ENCODE assay signal across 10 mouse cellular contexts in the genomic region with DNA sequence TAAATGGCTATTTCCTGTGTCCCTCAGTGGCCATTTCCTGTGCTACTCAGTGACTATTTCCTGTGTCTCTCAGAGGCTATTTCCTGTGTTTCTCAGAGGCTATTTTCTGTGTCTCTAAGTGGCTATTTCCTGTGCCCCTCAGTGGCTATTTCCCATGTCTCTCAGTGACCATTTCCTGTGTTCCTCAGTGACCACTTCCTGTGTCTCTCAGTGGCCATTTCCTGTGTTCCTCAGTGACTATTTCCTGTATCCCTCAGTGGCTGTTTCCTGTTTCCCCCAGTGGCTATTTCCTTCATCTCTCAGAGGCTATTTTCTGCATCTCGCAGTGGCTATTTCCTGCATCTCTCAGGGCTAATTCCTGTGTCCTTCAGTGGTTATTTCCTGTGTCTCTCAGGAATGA.
A peak's percentile ranks its signal among the peaks of the same experiment; 100 is the strongest.
DNase-seq lines count a peak whose midpoint lies in the region; ATAC-seq and TF ChIP-seq lines count a peak whose summit lies in the region.
"Had no signal": no experiment of that assay in that cellular context is flagged by ENCODE, and none has a peak within 500 bp of the region (broad histone marks: within the 10 kb centered on the region; RNA-seq: fewer than 3 reads in every experiment).

No protein-coding gene starts in this region.

- no peak overlapping the region for H3K4me2 ChIP-seq in forebrain, postnatal 0 days (ENCODE audit: low read depth)
- no peak overlapping the region for H3K4me2 ChIP-seq in forebrain, embryonic 11.5 days (ENCODE audit: low read depth, low read length, severe bottlenecking)
- H3K4me2 ChIP-seq in limb, embryonic 15.5 days, result no peak overlapping the region
- H3K4me2 ChIP-seq: midbrain, embryonic 12.5 days had no signal

- no peak for DNase-seq in forebrain, postnatal 0 days
- DNase-seq in forebrain, embryonic 11.5 days (ENCODE audit: low spot score), result no peak
- no peak for DNase-seq in limb, embryonic 10.5 days (ENCODE audit: low spot score)
- DNase-seq in spleen, adult 18-20 months, result no peak
- DNase-seq in left cerebral cortex, adult 9 months (ENCODE audit: low spot score in 2 of 2), result no peak
- DNase-seq: cerebellum, postnatal 14 days had no signal

- 0 out of 2 replicates have a peak, but pooled peaks have one; percentile 19 for ATAC-seq in forebrain, postnatal 0 days
- ATAC-seq in forebrain, embryonic 11.5 days (replicated peaks; ENCODE audit: low FRiP score), result no peak
- ATAC-seq in limb, embryonic 15.5 days (ENCODE audit: insufficient number of reproducible peaks, low FRiP score, low TSS enrichment, low read depth), result no peak
- ATAC-seq in activated CD4-positive, CD25-positive, alpha-beta regulatory T cell, adult 4 months, result peak; percentile 43
- peak; percentile 46 for ATAC-seq in inflammation-experienced regulatory T-cells, adult 6 months

- H3K4me1 ChIP-seq in forebrain, postnatal 0 days (ENCODE audit: insufficient read depth), result peaks cover 4% of the 10 kb centered on the region; the same call in 1 of the 2 replicates
- no peaks in the 10 kb centered on the region for H3K4me1 ChIP-seq in forebrain, embryonic 11.5 days (replicated peaks; ENCODE audit: control insufficient read depth, insufficient read depth, low read length)
- peaks cover 7% of the 10 kb centered on the region for H3K4me1 ChIP-seq in limb, embryonic 15.5 days
- peaks cover 21% of the 10 kb centered on the region for H3K4me1 ChIP-seq in limb, embryonic 10.5 days

- no peaks in the 10 kb centered on the region for H3K36me3 ChIP-seq in forebrain, postnatal 0 days (ENCODE audit: insufficient read depth)
- H3K36me3 ChIP-seq in forebrain, embryonic 11.5 days (ENCODE audit: control insufficient read depth, insufficient read depth, low read length), result no peaks in the 10 kb centered on the region
- H3K36me3 ChIP-seq in limb, embryonic 15.5 days, result no peaks in the 10 kb centered on the region; the same call in 1 of the 2 replicates
- peaks cover 28% of the 10 kb centered on the region for H3K36me3 ChIP-seq in limb, embryonic 10.5 days
- H3K36me3 ChIP-seq: midbrain, embryonic 12.5 days had no signal

- H3K27ac ChIP-seq in forebrain, postnatal 0 days (ENCODE audit: low read depth, low read length), result 0 out of 2 replicates have a peak overlapping the region, but pooled peaks have one; percentile 21
- no peak overlapping the region for H3K27ac ChIP-seq in forebrain, embryonic 11.5 days (ENCODE audit: low read depth, low read length)
- peak overlapping the region; percentile 18 for H3K27ac ChIP-seq in limb, embryonic 15.5 days
- no peak overlapping the region for H3K27ac ChIP-seq in limb, embryonic 10.5 days
- H3K27ac ChIP-seq: midbrain, embryonic 12.5 days had no signal

- 100% methylated on average over 1 of the region's 1 CpGs for WGBS in forebrain, postnatal 0 days
- 93% methylated on average over 1 of the region's 1 CpGs for WGBS in forebrain, embryonic 11.5 days
- 90% methylated on average over 1 of the region's 1 CpGs for WGBS in limb, embryonic 15.5 days
- WGBS in limb, embryonic 10.5 days, result 92% methylated on average over 1 of the region's 1 CpGs

- TF ChIP-seq CTCF in forebrain, postnatal 0 days (IDR thresholded peaks at IDR 0.05; ENCODE audit: low read depth), result no peak

- no peaks in the 10 kb centered on the region for H3K27me3 ChIP-seq in forebrain, postnatal 0 days (ENCODE audit: insufficient read depth, low read length)
- H3K27me3 ChIP-seq in forebrain, embryonic 11.5 days (ENCODE audit: control insufficient read depth, insufficient read depth, low read length), result no peaks in the 10 kb centered on the region
- no peaks in the 10 kb centered on the region for H3K27me3 ChIP-seq in limb, embryonic 15.5 days
- H3K27me3 ChIP-seq in limb, embryonic 10.5 days (ENCODE audit: low read depth, poor library complexity, severe bottlenecking), result no peaks in the 10 kb centered on the region
- H3K27me3 ChIP-seq: midbrain, embryonic 12.5 days had no signal

- no peaks in the 10 kb centered on the region for H3K9me3 ChIP-seq in forebrain, postnatal 0 days (ENCODE audit: low read length)
- no peaks in the 10 kb centered on the region for H3K9me3 ChIP-seq in forebrain, embryonic 11.5 days (ENCODE audit: control insufficient read depth, low read length)
- no peaks in the 10 kb centered on the region for H3K9me3 ChIP-seq in limb, embryonic 15.5 days
- H3K9me3 ChIP-seq in limb, embryonic 10.5 days (replicated peaks), result no peaks in the 10 kb centered on the region
- H3K9me3 ChIP-seq: midbrain, embryonic 12.5 days had no signal

- no peak overlapping the region for H3K9ac ChIP-seq in forebrain, postnatal 0 days
- no peak overlapping the region for H3K9ac ChIP-seq in forebrain, embryonic 11.5 days (ENCODE audit: low read length)
- no peak overlapping the region for H3K9ac ChIP-seq in limb, embryonic 15.5 days
- H3K9ac ChIP-seq: midbrain, embryonic 12.5 days had no signal

- H3K4me3 ChIP-seq in forebrain, postnatal 0 days (ENCODE audit: low read depth, low read length), result no peak overlapping the region
- no peak overlapping the region for H3K4me3 ChIP-seq in forebrain, embryonic 11.5 days (ENCODE audit: low read depth, low read length)
- H3K4me3 ChIP-seq in limb, embryonic 15.5 days, result no peak overlapping the region
- no peak overlapping the region for H3K4me3 ChIP-seq in limb, embryonic 10.5 days
- H3K4me3 ChIP-seq: midbrain, embryonic 12.5 days had no signal

Comparison
In these comparisons a context has a peak if more than half of its experiments do, and no peak if none do; other contexts are left out.
1. ATAC-seq: peak in forebrain, postnatal 0 days (single experiment), activated CD4-positive, CD25-positive, alpha-beta regulatory T cell, adult 4 months (single experiment) and inflammation-experienced regulatory T-cells, adult 6 months (single experiment); none in forebrain, embryonic 11.5 days (single experiment) and limb, embryonic 15.5 days (single experiment).
2. H3K27ac ChIP-seq: peak in forebrain, postnatal 0 days (single experiment) and limb, embryonic 15.5 days (single experiment); none in forebrain, embryonic 11.5 days (single experiment) and limb, embryonic 10.5 days (single experiment).